Mouse (Mus musculus): ENCODE measurements at regions not wholly inside any gene's neighbourhood (a gene's known extent, or its start where the extent isn't known, plus 50 kb on each side); places are given as distances from the start of the nearest gene placed in this dataset.

GRCm38 (mm10) chr6:50767126-50767525 is 112.9 kb upstream of the Npvf start:
- Histone ChIP-seq H3K4me3 (ENCODE audit: insufficient read depth, low read depth, low read length) (no peak overlapping the region), H3K27ac (replicated peaks; ENCODE audit: low read depth, low read length) (no peak overlapping the region), H3K4me1 (ENCODE audit: control insufficient read depth, insufficient read depth, insufficient read length, low read length) (no peaks in the 10 kb centered on the region)

- H3K4me1 ChIP-seq (ENCODE audit: control insufficient read depth, insufficient read depth, insufficient read length, low read length): no peaks in the 10 kb centered on the region
- H3K27ac ChIP-seq (replicated peaks; ENCODE audit: low read depth, low read length): no peak overlapping the region
- no peak overlapping the region for H3K4me3 ChIP-seq (ENCODE audit: insufficient read depth, low read depth, low read length)
Observed at GRCm38 (mm10) chr6:50767827-50768226, 113.6 kb upstream of the Npvf start.

- Histone ChIP-seq H3K4me1 (ENCODE audit: control insufficient read depth, insufficient read depth, insufficient read length, low read length) (no peaks in the 10 kb centered on the region), H3K27ac (replicated peaks; ENCODE audit: low read depth, low read length) (no peak overlapping the region), H3K4me3 (ENCODE audit: insufficient read depth, low read depth, low read length) (no peak overlapping the region)
Observed at GRCm38 (mm10) chr6:50769101-50769500, 114.9 kb upstream of the Npvf start.

GRCm38 (mm10) chr6:50770481-50770880 is 116.2 kb upstream of the Npvf start:
- no peak overlapping the region for H3K4me3 ChIP-seq (ENCODE audit: insufficient read depth, low read depth, low read length)
- no peaks in the 10 kb centered on the region for H3K4me1 ChIP-seq (ENCODE audit: control insufficient read depth, insufficient read depth, insufficient read length, low read length)
- no peak overlapping the region for H3K27ac ChIP-seq (replicated peaks; ENCODE audit: low read depth, low read length)

- H3K4me3 ChIP-seq (ENCODE audit: insufficient read depth, low read depth, low read length): no peak overlapping the region
- no peak overlapping the region for H3K27ac ChIP-seq (replicated peaks; ENCODE audit: low read depth, low read length)
- no peaks in the 10 kb centered on the region for H3K4me1 ChIP-seq (ENCODE audit: control insufficient read depth, insufficient read depth, insufficient read length, low read length)
Observed at GRCm38 (mm10) chr6:50775637-50776036, 121.4 kb upstream of the Npvf start.

GRCm38 (mm10) chr6:50776236-50776832 is 122.1 kb upstream of the Npvf start:
- no peaks in the 10 kb centered on the region for H3K4me1 ChIP-seq (ENCODE audit: control insufficient read depth, insufficient read depth, insufficient read length, low read length)
- H3K27ac ChIP-seq (replicated peaks; ENCODE audit: low read depth, low read length): no peak overlapping the region
- H3K4me3 ChIP-seq (ENCODE audit: insufficient read depth, low read depth, low read length): no peak overlapping the region

GRCm38 (mm10) chr6:50776931-50777495 is 122.8 kb upstream of the Npvf start:
- Histone ChIP-seq H3K4me3 (ENCODE audit: insufficient read depth, low read depth, low read length) (no peak overlapping the region), H3K27ac (replicated peaks; ENCODE audit: low read depth, low read length) (no peak overlapping the region), H3K4me1 (ENCODE audit: control insufficient read depth, insufficient read depth, insufficient read length, low read length) (no peaks in the 10 kb centered on the region)

GRCm38 (mm10) chr6:50777827-50778226 is 123.6 kb upstream of the Npvf start:
- no peak overlapping the region for H3K4me3 ChIP-seq (ENCODE audit: insufficient read depth, low read depth, low read length)
- no peaks in the 10 kb centered on the region for H3K4me1 ChIP-seq (ENCODE audit: control insufficient read depth, insufficient read depth, insufficient read length, low read length)
- no peak overlapping the region for H3K27ac ChIP-seq (replicated peaks; ENCODE audit: low read depth, low read length)

GRCm38 (mm10) chr6:50780677-50781076 is 126.4 kb upstream of the Npvf start:
- Histone ChIP-seq H3K27ac (replicated peaks; ENCODE audit: low read depth, low read length) (no peak overlapping the region), H3K4me1 (ENCODE audit: control insufficient read depth, insufficient read depth, insufficient read length, low read length) (no peaks in the 10 kb centered on the region), H3K4me3 (ENCODE audit: insufficient read depth, low read depth, low read length) (no peak overlapping the region)

- Histone ChIP-seq H3K4me1 (ENCODE audit: control insufficient read depth, insufficient read depth, insufficient read length, low read length) (no peaks in the 10 kb centered on the region), H3K27ac (replicated peaks; ENCODE audit: low read depth, low read length) (no peak overlapping the region), H3K4me3 (ENCODE audit: insufficient read depth, low read depth, low read length) (no peak overlapping the region)
Observed at GRCm38 (mm10) chr6:50781271-50781670, 127.0 kb upstream of the Npvf start.

GRCm38 (mm10) chr6:50782221-50782620 is 128.0 kb upstream of the Npvf start:
- Histone ChIP-seq H3K4me3 (ENCODE audit: insufficient read depth, low read depth, low read length) (no peak overlapping the region), H3K4me1 (ENCODE audit: control insufficient read depth, insufficient read depth, insufficient read length, low read length) (no peaks in the 10 kb centered on the region), H3K27ac (replicated peaks; ENCODE audit: low read depth, low read length) (no peak overlapping the region)

- no peaks in the 10 kb centered on the region for H3K4me1 ChIP-seq (ENCODE audit: control insufficient read depth, insufficient read depth, insufficient read length, low read length)
- no peak overlapping the region for H3K4me3 ChIP-seq (ENCODE audit: insufficient read depth, low read depth, low read length)
- no peak overlapping the region for H3K27ac ChIP-seq (replicated peaks; ENCODE audit: low read depth, low read length)
Observed at GRCm38 (mm10) chr6:50783494-50783893, 129.3 kb upstream of the Npvf start.

GRCm38 (mm10) chr6:50784381-50784780 is 130.1 kb upstream of the Npvf start:
- Histone ChIP-seq H3K4me1 (ENCODE audit: control insufficient read depth, insufficient read depth, insufficient read length, low read length) (no peaks in the 10 kb centered on the region), H3K27ac (replicated peaks; ENCODE audit: low read depth, low read length) (no peak overlapping the region), H3K4me3 (ENCODE audit: insufficient read depth, low read depth, low read length) (no peak overlapping the region)

GRCm38 (mm10) chr6:50787666-50788065 is 133.4 kb upstream of the Npvf start:
- H3K4me3 ChIP-seq (ENCODE audit: insufficient read depth, low read depth, low read length): no peak overlapping the region
- no peaks in the 10 kb centered on the region for H3K4me1 ChIP-seq (ENCODE audit: control insufficient read depth, insufficient read depth, insufficient read length, low read length)

GRCm38 (mm10) chr6:50799963-50800362 is 145.7 kb upstream of the Npvf start:
- no peaks in the 10 kb centered on the region for H3K4me1 ChIP-seq (ENCODE audit: control insufficient read depth, insufficient read depth, insufficient read length, low read length)
- H3K4me3 ChIP-seq (ENCODE audit: insufficient read depth, low read depth, low read length): no peak overlapping the region
- no peak overlapping the region for H3K27ac ChIP-seq (replicated peaks; ENCODE audit: low read depth, low read length)

More at GRCm38 (mm10) chr6:50787666-50788065, 133.4 kb upstream of the Npvf start:
- H3K27ac ChIP-seq (replicated peaks; ENCODE audit: low read depth, low read length): no peak overlapping the region

GRCm38 (mm10) chr6:50802956-50803355 is 148.7 kb upstream of the Npvf start:
- no peaks in the 10 kb centered on the region for H3K4me1 ChIP-seq (ENCODE audit: control insufficient read depth, insufficient read depth, insufficient read length, low read length)
- H3K27ac ChIP-seq (replicated peaks; ENCODE audit: low read depth, low read length): no peak overlapping the region
- H3K4me3 ChIP-seq (ENCODE audit: insufficient read depth, low read depth, low read length): no peak overlapping the region

Data from brown adipose tissue, adult 24 weeks (tissue).